Mouse (Mus musculus) ES-Bruce4 (cell line): ENCODE data around the gene Sox15. TPM values are rescaled to one million over a fixed set of nuclear protein-coding genes. Genes with fewer than 3 reads are reported as not detected.
A peak's percentile ranks its signal among the peaks of the same experiment; 100 is the strongest.

ENCODE experiments used
- H3K27ac ChIP-seq: 2 replicates; pipeline ENCODE4 v1.5.1; 2012; ENCODE audit warnings: low read length, inconsistent platforms; ENCODE audit not compliant: insufficient read depth
- H3K27me3 ChIP-seq: 2 replicates; pipeline ENCODE4 v1.6.1; 2012; ENCODE audit warnings: mild to moderate bottlenecking, low read length, inconsistent platforms; ENCODE audit not compliant: control insufficient read depth, poor library complexity, insufficient read depth, severe bottlenecking
- H3K36me3 ChIP-seq: 2 replicates; pipeline ENCODE4 v1.6.1; 2012; ENCODE audit warnings: inconsistent platforms, mild to moderate bottlenecking, low read length, moderate library complexity; ENCODE audit not compliant: control insufficient read depth, poor library complexity, insufficient read depth, severe bottlenecking
- H3K4me1 ChIP-seq: one replicate; pipeline ENCODE4 v1.8.1; 2011; ENCODE audit warnings: low read length; ENCODE audit not compliant: control insufficient read depth, insufficient read depth
- H3K4me3 ChIP-seq: 2 replicates; pipeline ENCODE4 v1.5.1; 2011; ENCODE audit warnings: low read depth, mild to moderate bottlenecking, low read length
- H3K9ac ChIP-seq: 2 replicates; pipeline ENCODE4 v1.6.1; 2012; ENCODE audit warnings: low read depth, mild to moderate bottlenecking, inconsistent platforms; ENCODE audit not compliant: poor library complexity, severe bottlenecking
- H3K9me3 ChIP-seq: replicated peaks from 2 replicates; pipeline ENCODE4 v1.6.1; 2012; ENCODE audit warnings: mild to moderate bottlenecking, low read length, inconsistent platforms; ENCODE audit not compliant: control insufficient read depth, poor library complexity, insufficient read depth, severe bottlenecking
- CTCF ChIP-seq: IDR thresholded peaks from one replicate; pipeline ENCODE4 v1.8.1; 2011; ENCODE audit warnings: low read depth, low read length
- EP300 ChIP-seq: IDR thresholded peaks from 2 replicates; pipeline ENCODE4 v1.6.1; 2011; ENCODE audit warnings: low read depth, low read length; ENCODE audit not compliant: insufficient read depth
- POLR2A ChIP-seq: IDR thresholded peaks from one replicate; pipeline ENCODE4 v1.8.1; 2011; ENCODE audit warnings: low read length; ENCODE audit not compliant: insufficient read depth
- polyA plus RNA-seq: library from polyadenylated mRNA; stranded (reverse); fragments of >200 nt; gene quantifications from 2 replicates; pipeline ENCODE4 v1.2.4, GENCODE M21; 2011; ENCODE audit warnings: low read depth; ENCODE audit not compliant: missing spikeins, insufficient read depth, insufficient read length

Gene Sox15
- polyA plus RNA-seq, 1 experiment, result 45.2 TPM

- no peak overlapping the region for H3K4me3 ChIP-seq
- H3K9me3 ChIP-seq, result no peaks in the 10 kb centered on the region
- H3K27me3 ChIP-seq, result no peaks in the 10 kb centered on the region
- peak overlapping the region; percentile 7; the same call in 1 of the 2 replicates for H3K9ac ChIP-seq
- H3K27ac ChIP-seq, result peak overlapping the region; percentile 91
- H3K4me1 ChIP-seq, result peaks cover 3% of the 10 kb centered on the region
- TF ChIP-seq CTCF (no peak), POLR2A (no peak), EP300 (peak; percentile 92)
- H3K36me3 ChIP-seq, result no peaks in the 10 kb centered on the region
These were observed 34.8 kb downstream of the Sox15 start for GRCm38 (mm10) chr11:69689891-69690290.

- Histone ChIP-seq H3K4me1 (peaks cover 3% of the 10 kb centered on the region), H3K27ac (0 out of 2 replicates have a peak overlapping the region, but pooled peaks have one; percentile 12), H3K9ac (no peak overlapping the region), H3K27me3 (no peaks in the 10 kb centered on the region), H3K9me3 (no peaks in the 10 kb centered on the region), H3K4me3 (no peak overlapping the region), H3K36me3 (no peaks in the 10 kb centered on the region)
- TF ChIP-seq EP300, result no peak
- TF ChIP-seq POLR2A, result no peak
- no peak for TF ChIP-seq CTCF
These were observed 37.2 kb downstream of the Sox15 start for GRCm38 (mm10) chr11:69692196-69692811.

- peaks cover 3% of the 10 kb centered on the region for H3K4me1 ChIP-seq
- TF ChIP-seq EP300 (no peak), CTCF (no peak), POLR2A (no peak)
These were observed 37.7 kb downstream of the Sox15 start for GRCm38 (mm10) chr11:69692863-69693262.

GRCm38 (mm10) chr11:69693421-69693965, 38.4 kb downstream of the Sox15 start:
- peaks cover 3% of the 10 kb centered on the region for H3K4me1 ChIP-seq
- no peak overlapping the region for H3K9ac ChIP-seq
- no peak overlapping the region for H3K27ac ChIP-seq
- H3K9me3 ChIP-seq, result no peaks in the 10 kb centered on the region
- TF ChIP-seq POLR2A (no peak), CTCF (no peak), EP300 (no peak)
- H3K4me3 ChIP-seq, result no peak overlapping the region
- H3K36me3 ChIP-seq, result no peaks in the 10 kb centered on the region
- H3K27me3 ChIP-seq, result no peaks in the 10 kb centered on the region

More at GRCm38 (mm10) chr11:69692863-69693262, 37.7 kb downstream of the Sox15 start:
- Histone ChIP-seq H3K9me3 (no peaks in the 10 kb centered on the region), H3K36me3 (no peaks in the 10 kb centered on the region), H3K27ac (0 out of 2 replicates have a peak overlapping the region, but pooled peaks have one; percentile 12), H3K9ac (no peak overlapping the region), H3K27me3 (no peaks in the 10 kb centered on the region), H3K4me3 (no peak overlapping the region)

- peaks cover 5% of the 10 kb centered on the region for H3K4me1 ChIP-seq
- TF ChIP-seq POLR2A (no peak), CTCF (no peak), EP300 (no peak)
- 0 out of 2 replicates have a peak overlapping the region, but pooled peaks have one; percentile 10 for H3K27ac ChIP-seq
- peak overlapping the region; percentile 63 for H3K9ac ChIP-seq
- H3K4me3 ChIP-seq, result peak overlapping the region; percentile 56
- H3K36me3 ChIP-seq, result no peaks in the 10 kb centered on the region
- no peaks in the 10 kb centered on the region for H3K27me3 ChIP-seq
- H3K9me3 ChIP-seq, result no peaks in the 10 kb centered on the region
These were observed 39.9 kb downstream of the Sox15 start for GRCm38 (mm10) chr11:69695046-69695360.

GRCm38 (mm10) chr11:69695361-69696181, 40.5 kb downstream of the Sox15 start, which contains the start of the genes Tnfsf12 and Tnfsfm13:
Tnfsf12 (minus strand) TSS chr11:69695849.
Tnfsfm13 (minus strand) TSS chr11:69696098.
- Histone ChIP-seq H3K36me3 (no peaks in the 10 kb centered on the region), H3K9ac (peak within 1 kb of the TSS; percentile 63), H3K9me3 (no peaks in the 10 kb centered on the region), H3K4me3 (peak within 1 kb of the TSS; percentile 56), H3K27ac (peak within 1 kb of the TSS; percentile 16; the same call in 1 of the 2 replicates), H3K4me1 (peaks cover 5% of the 10 kb centered on the region), H3K27me3 (no peaks in the 10 kb centered on the region)
- TF ChIP-seq POLR2A (no peak), EP300 (0 out of 2 replicates have a peak, but pooled peaks have one; percentile 3), CTCF (no peak)
